Mouse (Mus musculus): ENCODE data around the gene Amdhd2.

- TF ChIP-seq USF1 (IDR thresholded peaks at IDR 0.05; ENCODE audit: low read depth) = no peak
- TF ChIP-seq MYOG (IDR thresholded peaks at IDR 0.05; ENCODE audit: control insufficient read depth in 1 of 3, insufficient read depth in 1 of 3, insufficient read length in 2 of 3, low read depth in 2 of 3) = no peak
Measured at GRCm38 (mm10) chr17:24193268-24193667, 29.7 kb upstream of the Amdhd2 start.
